Mouse (Mus musculus) limb, embryonic 14.5 days (tissue): ENCODE data around the gene Rmdn2. TPM values are rescaled to one million over a fixed set of nuclear protein-coding genes. Genes with fewer than 3 reads are reported as not detected.
A peak's percentile ranks its signal among the peaks of the same experiment; 100 is the strongest.

Experiments used
- ATAC-seq: fragments of 200-750 bp; cut with Nextera tagmentation; 2 replicates; pipeline ENCODE4 v1.8.0; 2017; ENCODE audit warnings: low read depth, moderate number of reproducible peaks, moderate TSS enrichment; ENCODE audit not compliant: low FRiP score
- DNase-seq: peaks from one replicate; pipeline ENCODE4 v3.0.0-alpha.2; 2015; ENCODE audit warnings: low spot score
- H3K27ac ChIP-seq: fragments of 300-500 bp; sonication (generic); replicated peaks from 2 replicates; pipeline ENCODE4 v1.5.1; 2014; ENCODE audit warnings: low read depth, mild to moderate bottlenecking, low read length, moderate library complexity, mixed read lengths
- H3K27me3 ChIP-seq: fragments of 300-500 bp; sonication (generic); 2 replicates; pipeline ENCODE4 v1.6.1; 2014; ENCODE audit warnings: low read length, mixed read lengths; ENCODE audit not compliant: control insufficient read depth, insufficient read depth
- H3K36me3 ChIP-seq: fragments of 300-500 bp; sonication (generic); 2 replicates; pipeline ENCODE4 v1.6.1; 2014; ENCODE audit warnings: mild to moderate bottlenecking, low read length, moderate library complexity, mixed read lengths; ENCODE audit not compliant: control insufficient read depth, insufficient read depth
- H3K4me1 ChIP-seq: fragments of 300-500 bp; sonication (generic); 2 replicates; pipeline ENCODE4 v1.6.1; 2014; ENCODE audit warnings: antibody characterized with exemption, low read length, mixed read lengths; ENCODE audit not compliant: control insufficient read depth, insufficient read depth
- H3K4me2 ChIP-seq: fragments of 300-500 bp; sonication (generic); replicated peaks from 2 replicates; pipeline ENCODE4 v1.6.1; 2014; ENCODE audit warnings: low read depth, mild to moderate bottlenecking, low read length, moderate library complexity; ENCODE audit not compliant: severe bottlenecking
- H3K4me3 ChIP-seq: fragments of 300-500 bp; sonication (generic); replicated peaks from 2 replicates; pipeline ENCODE4 v1.5.1; 2014; ENCODE audit warnings: low read length
- H3K9ac ChIP-seq: fragments of 300-500 bp; sonication (generic); 2 replicates; pipeline ENCODE4 v1.6.1; 2014; ENCODE audit warnings: mild to moderate bottlenecking, low read depth, low read length, moderate library complexity; ENCODE audit not compliant: severe bottlenecking
- H3K9me3 ChIP-seq: fragments of 300-500 bp; sonication (generic); 2 replicates; pipeline ENCODE4 v1.6.1; 2016; ENCODE audit warnings: low read length; ENCODE audit not compliant: control insufficient read depth
- POLR2A ChIP-seq: fragments of 200-500 bp; IDR thresholded peaks from 2 replicates; pipeline ENCODE4 v1.8.0; 2012; ENCODE audit warnings: inconsistent platforms, mild to moderate bottlenecking, moderate library complexity, borderline replicate concordance; ENCODE audit not compliant: insufficient read depth, insufficient read length; ENCODE audit errors: extremely low read depth
- WGBS: fragments of 180-500 bp; shearing (Covaris S2); extraction: QIAGEN DNeasy Blood & Tissue Kit; methylation state at CpG from one replicate; pipeline ENCODE4 v1.1.7; 2014; 5-methylcytosine and 5-hydroxymethylcytosine counted together
- polyA plus RNA-seq, 2 experiments: library from polyadenylated mRNA; depleted of rRNA in 1 of 2; stranded (reverse) in 1 of 2; unstranded in 1 of 2; fragments of >200 nt; fragmentation: Nextera tagmentation in 1 of 2; extraction: Ambion mirVana in 1 of 2; gene quantifications; 2 replicates each; pipeline versions ENCODE4 v1.2.1 to v1.2.3; 2012 to 2014

Gene Rmdn2
- polyA plus RNA-seq, 2 experiments: 7.6 to 10.7 TPM

- no peak overlapping the region for H3K27ac ChIP-seq
- H3K36me3 ChIP-seq: no peaks in the 10 kb centered on the region
- ATAC-seq (no peak), DNase-seq (no peak)
- no peak overlapping the region for H3K9ac ChIP-seq
- H3K4me1 ChIP-seq: peaks cover 24% of the 10 kb centered on the region
- TF ChIP-seq POLR2A: no peak
- H3K27me3 ChIP-seq: peaks cover 74% of the 10 kb centered on the region
- no peaks in the 10 kb centered on the region for H3K9me3 ChIP-seq
- H3K4me3 ChIP-seq: no peak overlapping the region
- H3K4me2 ChIP-seq: no peak overlapping the region
- 13% methylated on average over 6 of the region's 6 CpGs for WGBS
Observed at GRCm38 (mm10) chr17:79711944-79712343, 100.3 kb downstream of the Rmdn2 start.

- H3K9ac ChIP-seq: no peak overlapping the region
- no peaks in the 10 kb centered on the region for H3K9me3 ChIP-seq
- H3K36me3 ChIP-seq: no peaks in the 10 kb centered on the region
- TF ChIP-seq POLR2A: no peak
- 5% methylated on average over 9 of the region's 9 CpGs for WGBS
- no peak overlapping the region; the same call in 1 of the 2 replicates for H3K4me2 ChIP-seq
- H3K4me3 ChIP-seq: peak overlapping the region; percentile 41
- peaks cover 24% of the 10 kb centered on the region for H3K4me1 ChIP-seq
- peak; percentile 62 for DNase-seq
- peaks cover 70% of the 10 kb centered on the region for H3K27me3 ChIP-seq
- H3K27ac ChIP-seq: no peak overlapping the region
- no peak for ATAC-seq
Observed at GRCm38 (mm10) chr17:79712536-79712935, 100.9 kb downstream of the Rmdn2 start.

DNA sequence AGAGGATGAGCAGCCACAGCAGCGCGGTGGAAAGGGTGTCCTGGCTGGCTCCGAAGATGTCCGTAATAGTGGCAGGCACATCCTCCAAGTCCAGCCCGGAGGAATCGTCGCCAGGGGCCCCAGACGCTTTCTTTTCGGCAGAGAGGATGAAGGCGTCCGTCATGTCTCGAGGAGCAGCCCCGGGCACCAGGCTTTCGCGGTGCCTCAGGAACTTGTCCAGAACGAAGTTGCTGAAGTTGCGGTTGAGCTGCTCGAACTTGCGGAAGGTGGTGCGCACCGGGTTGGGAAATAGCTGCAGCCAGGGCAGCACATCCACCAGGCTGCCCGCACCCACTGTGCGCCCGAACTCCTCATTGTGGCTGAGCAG lies 101.6 kb downstream of the Rmdn2 start:
- H3K27me3 ChIP-seq: peaks cover 73% of the 10 kb centered on the region
- ATAC-seq: no peak

DNA sequence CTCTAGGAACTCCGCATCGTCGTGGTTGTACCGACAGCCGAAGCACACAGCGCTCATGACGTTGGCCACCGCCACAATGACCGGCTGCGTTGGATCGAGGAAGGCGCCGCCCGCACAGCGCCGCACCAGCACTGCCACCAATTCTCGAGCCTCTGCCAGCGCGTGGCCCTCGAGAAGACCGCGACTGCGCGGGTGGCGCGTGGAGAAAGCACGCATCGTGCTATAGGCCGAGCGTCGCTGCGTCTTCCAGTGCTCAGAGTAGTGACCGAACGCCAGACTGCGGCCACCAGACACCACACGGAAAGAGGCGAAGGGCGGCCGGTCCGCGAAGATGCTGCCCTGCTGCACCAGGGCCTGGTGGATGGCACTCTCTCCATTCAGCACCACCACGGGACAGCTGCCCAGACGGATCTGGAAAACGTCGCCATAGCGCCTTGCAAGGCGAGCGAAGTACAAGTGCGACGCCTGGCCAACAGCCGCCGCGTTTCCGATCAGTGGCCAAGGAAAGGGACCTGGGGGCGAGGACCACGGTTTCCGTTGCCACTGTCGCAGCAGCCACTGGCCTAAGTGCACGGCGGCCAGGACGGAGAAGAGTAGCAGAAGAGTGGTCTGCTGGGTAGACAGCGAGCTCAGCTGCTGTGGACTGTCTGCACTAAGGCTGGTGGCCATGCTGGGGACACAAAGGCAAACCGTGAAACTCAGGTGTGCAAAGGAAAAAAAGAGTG lies 102.1 kb downstream of the Rmdn2 start:
- Histone ChIP-seq H3K9ac (peak overlapping the region; percentile 26; the same call in 1 of the 2 replicates), H3K4me3 (peak overlapping the region; percentile 41), H3K4me1 (peaks cover 24% of the 10 kb centered on the region), H3K27ac (no peak overlapping the region), H3K36me3 (no peaks in the 10 kb centered on the region), H3K4me2 (peak overlapping the region; percentile 74), H3K27me3 (peaks cover 73% of the 10 kb centered on the region), H3K9me3 (no peaks in the 10 kb centered on the region)
- TF ChIP-seq POLR2A: no peak
- WGBS: under 1% methylated on average over 63 of the region's 63 CpGs
- ATAC-seq: no peak
- no peak for DNase-seq

More for the DNA sequence above, 101.6 kb downstream of the Rmdn2 start:
- Histone ChIP-seq H3K9me3 (no peaks in the 10 kb centered on the region), H3K36me3 (no peaks in the 10 kb centered on the region), H3K4me1 (peaks cover 24% of the 10 kb centered on the region), H3K27ac (no peak overlapping the region), H3K9ac (peak overlapping the region; percentile 26; the same call in 1 of the 2 replicates), H3K4me3 (peak overlapping the region; percentile 41), H3K4me2 (peak overlapping the region; percentile 74)
- TF ChIP-seq POLR2A: no peak
- no peak for DNase-seq
- under 1% methylated on average over 24 of the region's 24 CpGs for WGBS

- no peak for ATAC-seq
- H3K4me1 ChIP-seq: peaks cover 24% of the 10 kb centered on the region
- no peak for TF ChIP-seq POLR2A
- no peak overlapping the region for H3K9ac ChIP-seq
- H3K9me3 ChIP-seq: no peaks in the 10 kb centered on the region
- H3K27me3 ChIP-seq: peaks cover 69% of the 10 kb centered on the region
- peak overlapping the region; percentile 41 for H3K4me3 ChIP-seq
- H3K4me2 ChIP-seq: peak overlapping the region; percentile 74
- DNase-seq: no peak
- H3K27ac ChIP-seq: no peak overlapping the region
- H3K36me3 ChIP-seq: no peaks in the 10 kb centered on the region
- WGBS: under 1% methylated on average over 16 of the region's 16 CpGs
Observed at GRCm38 (mm10) chr17:79714368-79714895, 102.8 kb downstream of the Rmdn2 start.
